Mouse (Mus musculus) cerebral cortex, adult 2 months (tissue): ENCODE data around the gene Necab2.

Experiments used
- WGBS: fragments of 180-500 bp; shearing (Covaris S2); methylation state at CpG from one replicate; pipeline ENCODE4 v1.1.7; 2018; 5-methylcytosine and 5-hydroxymethylcytosine counted together

Necab2 gene

DNA sequence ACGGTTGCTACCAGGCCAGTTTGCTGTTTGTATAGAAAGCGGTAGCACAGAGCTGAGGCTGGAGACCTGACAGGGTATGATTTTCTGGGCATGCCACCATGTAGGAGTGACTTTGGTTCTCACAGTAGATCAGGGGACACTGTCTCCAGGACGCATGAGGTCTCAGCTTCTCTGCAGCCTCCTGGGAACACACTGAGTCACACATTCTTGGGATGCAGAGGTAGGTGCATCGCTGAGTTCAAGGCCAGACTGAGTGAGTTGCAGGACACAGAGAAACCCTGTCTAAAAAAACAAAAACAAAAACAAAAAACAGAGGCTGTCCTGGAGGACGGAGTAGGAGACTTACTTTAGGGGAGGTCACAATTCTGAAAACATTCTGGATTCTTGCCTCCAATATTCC is 6.4 kb downstream of the Necab2 start:
- WGBS: 93% methylated on average over 5 of the region's 5 CpGs

DNA sequence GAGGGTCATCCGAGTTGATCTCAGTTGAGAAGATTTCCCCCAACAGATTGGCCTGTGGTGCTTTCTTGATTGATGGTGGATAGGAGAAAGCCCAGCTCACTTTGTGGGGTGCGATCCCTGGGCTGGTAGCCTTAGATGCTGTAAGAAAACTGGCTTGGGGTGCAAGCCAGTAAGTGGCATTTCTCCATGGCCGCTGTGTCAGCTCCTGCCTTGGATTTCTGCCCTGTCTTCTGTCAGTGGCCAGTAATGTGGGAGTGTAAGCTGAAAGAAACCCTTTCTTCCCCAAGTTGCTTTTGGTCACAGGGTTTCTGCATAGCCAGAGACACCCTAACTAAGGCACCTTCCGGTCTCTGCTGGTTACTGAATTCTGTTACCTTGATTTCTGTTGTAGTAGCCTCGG is 9.5 kb downstream of the Necab2 start:
- WGBS: 65% methylated on average over 5 of the region's 5 CpGs

DNA sequence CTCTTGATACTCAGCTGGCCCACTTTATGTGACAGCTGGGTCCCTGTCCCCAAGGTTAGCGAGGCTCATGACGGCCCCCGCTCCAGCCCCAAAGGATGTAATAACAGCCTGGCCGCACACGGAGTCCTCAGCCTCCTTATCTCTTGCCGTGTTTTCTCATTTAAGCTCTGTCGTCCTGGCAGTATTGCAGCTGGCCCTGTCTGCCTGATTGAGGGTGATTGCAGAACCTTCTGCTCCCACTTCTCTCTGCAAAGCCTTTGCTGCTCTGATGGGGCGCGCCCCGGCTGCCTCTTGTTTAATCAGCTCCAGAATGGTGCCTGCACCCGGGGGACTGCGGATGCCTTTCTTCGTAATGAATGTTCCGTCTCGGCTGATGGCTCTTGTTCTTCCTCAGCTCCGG is 13.2 kb downstream of the Necab2 start:
- 66% methylated on average over 16 of the region's 16 CpGs for WGBS

DNA sequence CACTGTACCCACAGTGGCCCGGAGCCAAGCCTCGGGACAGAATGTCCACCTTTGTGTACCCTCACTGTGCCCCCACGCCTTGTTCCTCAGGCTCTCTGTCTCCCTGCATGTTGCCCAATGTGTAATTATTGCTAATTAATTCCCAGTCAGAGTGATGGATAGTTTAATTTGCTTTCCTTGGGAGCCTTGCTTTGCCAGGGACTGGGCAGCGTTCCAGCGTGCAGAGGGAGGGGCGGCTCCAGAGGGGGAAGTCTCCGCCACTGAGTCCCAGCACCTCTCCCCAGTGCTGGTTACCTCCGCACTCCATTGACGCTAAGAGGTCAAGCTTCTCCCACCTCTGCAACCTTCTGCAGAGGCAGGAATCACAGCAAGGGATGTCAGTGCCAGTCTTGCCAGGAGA is 14.8 kb downstream of the Necab2 start:
- WGBS: 36% methylated on average over 9 of the region's 9 CpGs

DNA sequence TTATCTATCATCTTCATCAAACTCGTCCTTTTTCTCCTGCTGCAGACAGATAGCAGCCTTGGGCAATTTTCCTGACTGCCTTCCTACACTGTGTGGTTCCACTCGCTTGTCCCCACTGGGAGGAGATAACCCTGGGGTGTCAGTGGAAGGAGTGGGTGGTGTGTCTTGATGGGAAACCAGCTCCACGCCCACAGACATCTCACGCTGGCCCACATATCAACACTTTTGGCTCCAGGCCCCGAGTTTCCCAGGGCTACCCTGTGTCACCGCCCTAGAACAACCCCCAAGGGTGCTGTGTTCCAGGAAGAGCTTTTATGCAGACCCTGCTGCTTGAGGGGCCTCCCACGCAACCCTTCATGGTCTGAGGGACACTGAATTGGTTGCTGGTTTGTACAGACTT is 17.2 kb downstream of the Necab2 start:
- 47% methylated on average over 7 of the region's 7 CpGs for WGBS

DNA sequence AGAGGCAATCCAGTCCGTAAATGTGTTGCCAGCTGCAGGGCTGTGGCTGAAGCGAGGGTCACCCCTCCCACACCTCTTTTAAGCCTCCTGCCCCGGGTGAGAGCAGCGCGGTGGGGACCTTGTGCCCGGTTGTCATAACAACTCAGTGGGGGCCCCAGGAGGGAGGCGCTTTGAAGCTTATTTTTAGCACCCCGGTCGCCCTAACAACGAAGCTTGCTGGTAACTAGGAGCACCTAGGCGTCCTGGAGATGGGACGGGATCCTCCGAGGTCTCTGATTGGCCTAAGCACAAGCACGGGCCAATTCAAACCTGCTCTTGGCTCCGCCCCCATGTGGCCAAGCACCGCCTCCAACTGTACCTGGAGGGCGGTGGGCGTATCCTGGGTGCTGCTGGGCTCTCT is 19.6 kb downstream of the Necab2 start:
- 8% methylated on average over 18 of the region's 18 CpGs for WGBS

DNA sequence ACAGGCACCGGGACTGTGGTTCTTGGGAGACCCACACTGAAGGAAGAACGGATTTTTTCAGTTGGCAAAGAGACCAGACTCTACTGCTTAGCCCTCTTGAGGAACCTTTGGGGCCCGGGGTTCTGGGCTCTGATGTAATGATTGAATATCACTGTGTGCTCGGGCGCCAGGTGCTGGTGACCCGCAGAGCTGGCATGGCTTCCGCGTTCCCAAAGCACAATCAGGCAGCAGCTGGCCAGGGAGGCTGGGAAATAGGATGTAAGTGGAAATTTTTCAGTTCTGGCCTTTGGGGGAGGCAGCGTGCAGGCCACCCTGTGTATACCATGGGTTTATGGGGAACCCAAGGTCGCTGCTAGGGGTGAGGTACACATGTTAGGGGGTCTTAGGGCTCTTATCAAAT is 20.3 kb downstream of the Necab2 start:
- WGBS: 71% methylated on average over 10 of the region's 10 CpGs

DNA sequence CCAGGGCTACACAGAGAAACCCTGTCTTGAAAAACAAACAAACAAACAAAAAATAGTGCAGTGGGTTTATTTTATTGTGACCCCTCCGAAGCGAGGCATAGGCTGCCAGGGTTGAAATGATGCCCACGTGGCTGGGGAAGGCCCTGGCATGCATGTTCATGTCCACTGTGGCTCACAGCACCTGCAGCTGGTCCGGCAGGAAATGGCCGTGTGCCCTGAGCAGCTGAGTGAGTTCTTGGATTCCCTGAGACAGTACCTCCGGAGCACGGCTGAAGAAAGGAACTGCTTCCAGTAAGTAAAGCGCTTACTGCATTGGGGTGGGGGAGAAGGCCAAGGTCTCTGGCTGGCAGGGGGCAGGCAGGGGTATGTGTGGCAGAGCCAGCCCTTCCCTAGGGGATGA is 21.6 kb downstream of the Necab2 start:
- 75% methylated on average over 8 of the region's 8 CpGs for WGBS

DNA sequence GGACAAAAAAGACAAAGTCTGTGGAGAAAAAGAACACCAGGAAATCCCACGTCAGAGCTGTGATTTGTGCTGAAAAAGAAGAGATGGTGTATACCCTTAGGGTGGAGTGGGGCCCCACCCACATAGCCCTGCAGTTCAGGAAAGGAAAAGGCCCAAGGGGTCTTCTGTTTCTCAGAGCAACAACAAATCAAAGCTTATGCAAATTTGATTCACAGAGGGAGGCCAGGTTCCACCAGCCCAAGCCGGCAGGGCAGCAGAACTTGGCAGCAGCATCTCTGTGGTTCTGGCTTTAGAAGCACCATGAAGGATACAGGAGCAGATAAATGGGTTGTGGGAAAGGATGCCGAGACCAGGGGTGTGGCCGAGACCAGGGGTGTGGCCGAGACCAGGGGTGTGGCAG is 32.2 kb downstream of the Necab2 start:
- WGBS: 48% methylated on average over 5 of the region's 5 CpGs

DNA sequence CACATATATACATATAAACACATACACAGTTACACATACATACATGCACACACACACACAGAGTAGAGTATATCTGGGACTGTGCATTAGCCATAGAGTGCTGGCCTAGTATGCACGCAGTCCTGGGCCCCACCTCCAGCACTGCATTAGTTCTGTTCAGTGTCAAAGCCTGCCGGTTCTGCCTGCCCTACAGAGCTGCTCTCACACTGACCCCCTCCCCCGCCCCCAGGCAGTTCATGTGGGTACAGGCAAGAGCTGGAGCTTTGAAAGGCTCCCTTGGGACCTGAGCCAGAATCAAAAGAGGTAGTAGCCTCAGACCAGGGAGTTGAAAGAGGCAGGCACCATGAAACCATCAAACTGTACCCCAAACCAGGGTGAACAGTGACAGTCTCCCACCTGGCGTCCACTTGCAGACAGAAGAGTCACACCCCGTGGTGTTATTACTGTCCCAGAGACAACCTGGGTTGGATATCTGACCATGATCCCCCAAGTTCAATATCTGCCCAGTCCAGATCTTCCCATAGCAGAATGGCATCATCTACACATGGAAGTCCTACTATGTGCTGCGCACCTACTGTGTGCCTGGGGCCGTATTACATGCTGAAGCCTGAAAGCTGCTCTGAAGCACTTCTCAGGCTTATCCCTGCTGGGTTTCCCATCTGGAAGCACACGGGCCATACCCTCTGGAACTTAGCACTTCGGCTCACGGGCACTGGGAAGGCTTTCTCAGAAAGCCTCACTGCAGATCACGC is 37.8 kb downstream of the Necab2 start:
- WGBS: 87% methylated on average over 11 of the region's 11 CpGs

DNA sequence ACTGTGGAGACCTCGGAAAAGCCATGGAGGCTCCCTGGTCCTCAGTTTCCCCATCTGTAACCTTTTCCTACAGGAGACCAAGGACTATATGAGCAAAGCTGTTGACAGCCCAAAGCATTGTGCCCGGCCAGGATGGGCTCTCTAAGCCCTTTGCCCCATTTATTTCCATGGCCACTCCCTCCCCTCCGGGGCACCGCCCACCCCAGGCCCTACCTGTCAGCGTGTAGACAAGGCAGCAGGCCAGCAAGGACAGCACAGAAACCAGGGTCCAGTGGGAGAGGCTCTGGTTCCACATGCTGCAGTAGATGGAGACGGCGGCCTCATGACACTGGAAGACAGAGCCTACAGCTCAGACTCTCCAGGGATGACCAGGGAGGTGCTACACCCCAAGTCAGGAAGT is 40.6 kb downstream of the Necab2 start:
- WGBS: 87% methylated on average over 7 of the region's 7 CpGs

DNA sequence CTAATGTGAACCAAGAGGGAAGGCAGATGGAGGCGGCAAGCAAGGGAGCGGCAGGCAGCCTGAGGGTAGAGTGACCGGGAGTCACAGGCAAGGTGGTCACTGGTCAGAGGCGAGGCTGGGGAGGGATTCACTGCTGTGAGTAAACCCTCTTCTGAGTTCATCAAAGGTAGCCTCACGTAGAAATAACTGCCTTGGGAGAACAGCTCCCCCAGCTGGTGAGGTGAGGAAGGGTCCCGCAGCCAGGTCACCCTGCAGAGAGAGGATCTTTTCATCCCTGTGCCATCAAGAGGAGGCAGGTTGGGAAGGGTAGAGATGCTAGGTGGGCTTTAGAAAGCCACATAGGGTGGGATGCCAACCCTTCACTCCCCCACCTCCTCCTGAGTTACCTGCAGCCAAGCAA is 50.3 kb downstream of the Necab2 start:
- 57% methylated on average over 6 of the region's 6 CpGs for WGBS

DNA sequence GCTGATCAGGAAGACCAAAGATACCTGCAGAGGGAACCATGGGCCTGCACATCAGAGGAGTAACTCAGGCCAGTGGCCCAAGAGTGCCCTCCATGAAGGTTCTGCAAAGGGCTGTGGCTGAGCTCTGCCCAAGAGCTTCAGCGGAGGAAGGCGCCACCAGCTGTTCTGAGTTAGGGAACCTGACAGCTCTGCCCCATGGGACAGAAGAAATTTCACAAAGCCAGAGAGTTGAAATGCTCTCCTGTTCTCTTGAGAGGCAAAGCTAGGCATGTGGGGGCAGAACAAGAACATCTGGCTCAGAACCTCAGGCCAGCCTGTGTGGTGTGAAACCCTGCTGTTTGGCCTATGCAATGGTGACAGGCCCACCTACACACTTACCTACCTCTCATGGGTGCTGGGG is 53.3 kb downstream of the Necab2 start:
- 98% methylated on average over 2 of the region's 2 CpGs for WGBS

DNA sequence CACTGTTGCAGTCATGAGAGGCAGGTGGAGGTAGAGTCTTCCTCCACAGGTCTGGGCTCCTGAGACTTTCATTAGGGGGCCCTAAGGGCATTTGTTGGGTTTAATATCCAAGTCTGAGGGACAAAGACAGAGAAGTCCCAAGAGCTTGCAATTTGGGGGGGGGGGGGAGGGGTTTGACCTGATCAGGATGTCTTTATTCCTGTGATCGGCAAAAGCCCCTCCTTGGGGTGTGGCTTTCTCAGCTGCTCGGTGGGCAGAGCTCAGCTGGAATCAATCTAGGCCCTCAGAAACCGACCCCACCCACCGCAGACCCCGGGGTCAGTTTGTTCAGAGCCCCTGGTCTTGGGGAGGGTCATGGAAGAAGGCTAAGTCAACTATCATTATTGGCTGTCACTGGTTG is 55.1 kb downstream of the Necab2 start, which contains the start of gene Slc38a8:
TSS of gene Slc38a8 (minus strand) at position 101 of the 400 bp plus-strand sequence.
- WGBS: 59% methylated on average over 5 of the region's 5 CpGs

DNA sequence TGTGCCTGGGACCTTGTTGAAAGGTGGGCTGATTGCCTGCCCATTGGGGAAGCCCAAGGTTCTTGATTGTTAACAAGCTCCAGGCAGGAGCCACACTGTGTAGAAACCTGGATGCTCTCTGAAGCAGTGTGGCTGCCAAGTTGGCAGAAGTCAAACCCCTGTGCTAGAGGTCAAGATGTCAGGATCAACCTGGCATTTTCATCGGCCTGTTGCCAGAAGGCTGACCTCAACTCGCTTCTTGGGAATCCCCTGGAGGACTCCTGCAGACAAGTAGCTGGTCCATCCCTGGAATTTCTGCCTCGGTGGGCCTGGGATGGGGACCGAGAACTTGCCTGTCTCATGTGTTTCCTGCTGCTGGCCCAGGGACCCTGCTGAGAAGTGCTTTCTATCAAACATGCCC is 55.6 kb downstream of the Necab2 start:
- 74% methylated on average over 4 of the region's 4 CpGs for WGBS

DNA sequence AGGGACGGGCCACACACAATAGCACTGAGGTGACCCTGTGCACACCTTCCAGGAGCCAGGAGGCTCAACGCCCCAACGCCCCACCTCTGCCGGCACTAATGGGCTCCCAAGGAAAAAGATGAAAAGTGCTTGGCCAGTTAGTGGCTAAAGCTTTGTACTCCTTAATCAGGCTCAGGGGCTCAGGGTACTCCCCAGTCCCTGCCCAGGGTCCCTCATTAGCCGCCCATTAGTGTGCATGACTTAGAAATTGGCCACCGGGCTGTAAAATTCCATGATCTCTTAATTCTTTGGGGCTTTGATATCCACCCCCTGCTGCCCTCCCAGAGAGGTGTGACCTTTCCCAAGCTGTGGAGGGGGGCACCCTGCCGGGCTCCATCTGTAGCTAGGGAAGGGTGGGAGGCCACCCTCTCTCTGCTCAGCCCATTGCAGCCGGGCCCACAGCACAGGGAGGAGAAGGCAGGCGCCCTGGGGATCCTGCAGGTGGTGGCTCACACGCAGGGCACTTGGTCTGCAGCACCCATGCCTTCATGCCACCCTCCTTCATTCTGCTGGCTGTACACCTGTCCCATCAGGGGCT is 56.8 kb downstream of the Necab2 start:
- 60% methylated on average over 10 of the region's 10 CpGs for WGBS

DNA sequence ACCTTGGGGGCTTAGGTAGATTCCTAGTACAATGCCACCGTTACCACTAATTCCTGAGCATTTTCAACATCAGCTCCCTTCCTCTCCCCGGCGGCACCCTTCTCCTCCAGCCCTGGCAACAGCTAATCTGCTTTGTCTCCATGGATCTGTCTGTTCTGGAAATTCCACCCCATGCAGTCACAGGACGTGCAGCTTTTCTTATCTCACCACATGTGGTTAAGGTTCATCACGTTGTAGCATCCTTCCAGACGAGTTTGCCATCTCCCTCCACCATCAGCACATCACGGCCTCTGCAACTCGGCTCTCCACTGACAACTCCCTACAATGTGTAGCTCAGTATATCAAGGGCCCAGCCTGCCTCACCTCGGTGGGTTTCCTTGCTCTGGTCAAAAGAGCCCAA is 59.0 kb downstream of the Necab2 start:
- 40% methylated on average over 9 of the region's 9 CpGs for WGBS

DNA sequence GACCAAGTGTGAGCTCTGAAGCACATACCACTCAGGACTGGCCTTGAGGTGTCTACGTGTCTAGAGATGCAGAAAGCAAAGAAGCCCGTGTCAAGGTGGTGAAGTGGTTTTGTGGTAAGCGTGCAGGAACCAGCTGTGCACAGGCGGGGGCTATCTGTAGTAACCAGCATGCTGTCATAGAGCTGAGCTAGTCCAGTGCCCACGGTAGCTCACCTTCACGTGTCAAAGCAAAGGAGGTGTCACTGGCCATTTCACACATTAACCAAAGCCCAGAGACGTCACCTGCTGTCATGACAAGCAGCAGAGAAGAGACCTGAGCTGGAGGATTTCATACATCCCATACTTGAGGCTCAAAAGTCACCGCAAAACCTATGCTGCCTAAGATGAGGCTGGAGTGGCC is 59.6 kb downstream of the Necab2 start:
- WGBS: 85% methylated on average over 8 of the region's 8 CpGs

DNA sequence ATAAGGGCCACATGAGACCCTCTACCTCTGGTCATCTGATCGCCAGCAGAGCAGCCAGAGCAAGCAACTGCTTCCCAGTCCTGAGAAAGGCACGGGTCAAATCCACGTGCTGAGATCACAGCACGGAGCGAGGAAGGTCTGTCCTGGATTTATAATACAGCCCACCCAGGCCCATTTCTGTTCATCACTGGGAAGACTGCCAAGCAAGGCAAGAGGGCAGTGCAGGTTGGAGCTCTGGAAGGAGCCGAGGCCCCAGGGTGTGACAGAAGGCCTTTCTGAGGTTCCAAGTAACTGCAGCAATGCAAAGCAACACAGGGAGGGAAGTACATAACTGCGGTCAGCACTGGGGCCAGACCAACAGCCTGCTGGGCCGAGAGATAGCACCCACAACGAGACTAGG is 64.0 kb downstream of the Necab2 start:
- whole genome bisulfite sequencing: 84% methylated on average over 9 of the region's 9 CpGs

DNA sequence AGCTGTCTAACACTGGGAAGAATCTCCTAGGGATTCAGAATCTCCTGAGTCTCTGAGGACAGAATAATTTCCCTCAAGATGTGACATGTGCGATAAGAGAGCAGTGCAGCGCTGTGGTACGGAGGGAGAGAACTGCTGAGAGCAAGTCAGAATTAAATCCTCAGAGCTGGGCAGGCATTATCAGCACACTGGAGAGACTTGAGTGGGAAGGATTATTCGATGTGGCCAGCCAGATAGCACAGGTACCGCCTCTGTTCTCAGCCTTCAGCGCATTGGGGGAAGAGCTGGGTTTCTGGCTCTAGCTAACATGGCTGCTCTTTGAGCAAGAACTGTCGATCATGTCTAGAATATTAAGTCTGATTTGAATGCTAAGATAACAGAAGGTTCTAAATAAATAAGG is 65.2 kb downstream of the Necab2 start:
- WGBS: 85% methylated on average over 7 of the region's 7 CpGs

DNA sequence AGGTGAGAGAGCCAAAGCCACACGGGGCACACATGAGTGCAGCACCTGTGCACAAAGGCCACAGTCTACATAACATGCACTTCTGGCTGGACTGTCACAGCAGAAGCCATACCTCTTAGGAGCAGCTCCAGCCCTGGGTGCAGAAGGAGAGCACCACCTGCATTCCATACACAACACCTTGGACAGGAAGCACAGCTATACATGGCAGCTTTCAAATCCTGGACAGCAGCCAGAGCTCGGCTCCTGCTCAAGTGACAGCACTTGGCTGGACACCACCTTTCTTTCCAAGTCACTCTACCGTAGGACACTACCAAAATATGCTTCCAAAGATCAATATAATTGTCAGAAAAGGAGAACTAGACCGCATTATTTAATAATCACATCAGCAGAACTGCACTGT is 66.9 kb downstream of the Necab2 start:
- 63% methylated on average over 4 of the region's 4 CpGs for WGBS

DNA sequence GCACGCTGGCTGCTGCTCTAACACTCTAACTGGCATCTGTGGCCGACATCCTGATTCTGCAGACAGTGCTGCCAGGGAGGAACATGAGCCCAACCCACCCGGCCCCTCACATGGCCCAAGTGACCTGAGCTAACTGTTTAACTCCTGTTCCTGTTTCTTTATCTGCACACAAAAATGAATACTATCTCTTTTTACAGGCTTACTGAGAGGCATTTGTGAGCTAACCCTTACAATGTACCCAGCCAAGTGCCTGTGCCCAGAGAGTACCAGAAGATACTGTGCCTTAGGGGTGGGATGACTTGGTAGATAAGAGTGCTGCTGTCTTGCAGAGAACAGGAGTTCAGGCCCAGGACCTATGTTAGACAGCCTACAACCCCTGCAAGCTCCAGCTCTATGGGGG is 68.4 kb downstream of the Necab2 start:
- 70% methylated on average over 3 of the region's 3 CpGs for WGBS

DNA sequence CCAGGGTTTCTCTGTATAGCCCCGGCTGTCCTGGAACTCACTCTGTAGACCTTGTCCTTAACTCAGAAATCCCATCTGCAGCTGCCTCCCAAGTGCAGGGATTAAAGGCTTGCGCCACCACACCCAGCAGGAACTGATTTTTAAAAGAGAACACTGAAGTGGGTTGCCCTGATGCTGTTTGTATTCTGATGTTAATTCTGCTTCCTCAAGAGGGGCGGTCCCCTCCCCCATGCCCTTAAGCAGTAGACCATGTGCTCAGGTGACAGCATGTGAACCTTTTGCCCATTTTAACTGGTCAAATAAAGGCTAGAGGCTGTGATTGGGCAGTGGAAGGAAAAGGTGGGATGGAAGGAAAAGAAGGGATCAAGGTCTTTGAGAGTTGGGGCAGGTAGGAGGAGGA is 69.2 kb downstream of the Necab2 start:
- 79% methylated on average over 3 of the region's 3 CpGs for WGBS

DNA sequence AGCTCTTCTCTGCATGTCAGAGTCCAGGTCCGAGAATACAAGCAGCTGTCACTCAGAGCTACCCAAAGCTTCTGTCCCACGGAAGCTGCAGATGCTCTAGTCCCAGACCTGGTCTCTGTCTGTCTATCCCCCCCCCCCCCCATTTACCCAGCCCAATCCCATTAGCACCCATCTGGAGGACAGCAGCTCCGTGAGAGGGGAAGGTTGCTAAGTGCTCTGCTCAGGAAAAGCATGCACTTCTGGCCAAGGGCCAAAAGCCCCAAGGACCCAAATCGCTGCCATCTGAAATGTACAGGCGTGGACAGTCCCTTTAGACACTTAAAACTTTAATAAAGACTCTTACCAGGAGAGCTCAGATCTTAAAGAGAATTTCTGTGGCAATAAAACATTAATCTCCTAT is 70.2 kb downstream of the Necab2 start:
- 63% methylated on average over 5 of the region's 5 CpGs for WGBS
